Mouse (Mus musculus) liver, embryonic 14.5 days (tissue): ENCODE results near the gene Tsnaxip1. TPM values are rescaled to one million over a fixed set of nuclear protein-coding genes. Genes with fewer than 3 reads are reported as not detected.

Source experiments
- ATAC-seq: fragments of 200-750 bp; cut with Nextera tagmentation; 2 replicates; pipeline ENCODE4 v1.8.0; 2017; ENCODE audit warnings: moderate number of reproducible peaks, mild to moderate bottlenecking, moderate library complexity; ENCODE audit not compliant: insufficient read depth
- DNase-seq, 3 experiments: peaks; one replicate each; pipeline ENCODE4 v3.0.0-alpha.2; 2012 to 2013; ENCODE audit warnings: low read depth in 3 of 3, low spot score in 3 of 3
- H3K27ac ChIP-seq: fragments of 300-500 bp; sonication (generic); 2 replicates; pipeline ENCODE4 v1.5.1; 2014; ENCODE audit warnings: moderate library complexity, mild to moderate bottlenecking, control low read depth, inconsistent platforms
- H3K27me3 ChIP-seq: fragments of 300-500 bp; sonication (generic); 2 replicates; pipeline ENCODE4 v1.6.1; 2014; ENCODE audit warnings: mild to moderate bottlenecking, low read length, moderate library complexity; ENCODE audit not compliant: control insufficient read depth, insufficient read depth
- H3K36me3 ChIP-seq: fragments of 300-500 bp; sonication (generic); replicated peaks from 2 replicates; pipeline ENCODE4 v1.6.1; 2014; ENCODE audit warnings: low read depth; ENCODE audit not compliant: control insufficient read depth, insufficient read depth
- H3K4me1 ChIP-seq, 2 experiments: fragments of 200-500 bp in 1 of 2; fragments of 300-500 bp in 1 of 2; sonication (generic) in 1 of 2; replicated peaks; 2 replicates each; pipeline ENCODE4 v1.6.1; 2012 to 2014; ENCODE audit warnings: antibody characterized with exemption in 1 of 2, inconsistent platforms in 1 of 2, low read length in 1 of 2; ENCODE audit not compliant: control insufficient read depth in 2 of 2, insufficient read depth in 2 of 2
- H3K4me2 ChIP-seq: fragments of 300-500 bp; sonication (generic); 2 replicates; pipeline ENCODE4 v1.6.1; 2014; ENCODE audit warnings: low read depth, mild to moderate bottlenecking, control low read depth, moderate library complexity
- H3K4me3 ChIP-seq, 2 experiments: fragments of 200-500 bp in 1 of 2; fragments of 300-500 bp in 1 of 2; sonication (generic) in 1 of 2; 2 replicates each; pipeline ENCODE4 v1.5.1; 2012 to 2014; ENCODE audit warnings: low read depth in 2 of 2, low read length in 2 of 2, mild to moderate bottlenecking in 2 of 2, control low read depth in 1 of 2, inconsistent platforms in 1 of 2, moderate library complexity in 1 of 2; ENCODE audit not compliant: insufficient read depth in 1 of 2
- H3K9ac ChIP-seq: fragments of 300-500 bp; sonication (generic); replicated peaks from 2 replicates; pipeline ENCODE4 v1.6.1; 2014; ENCODE audit warnings: mild to moderate bottlenecking, control low read depth, moderate library complexity
- H3K9me3 ChIP-seq: fragments of 300-500 bp; sonication (generic); 2 replicates; pipeline ENCODE4 v1.6.1; 2016; ENCODE audit warnings: low read length, mixed read lengths; ENCODE audit not compliant: control insufficient read depth
- CTCF ChIP-seq: IDR thresholded peaks from 2 replicates; pipeline ENCODE4 v1.5.1; 2016; ENCODE audit warnings: antibody characterized with exemption, low read depth, control low read depth
- EP300 ChIP-seq: IDR thresholded peaks from 2 replicates; pipeline ENCODE4 v1.6.1; 2016; ENCODE audit warnings: antibody characterized with exemption, low read depth
- WGBS: fragments of 180-500 bp; shearing (Covaris S2); extraction: QIAGEN DNeasy Blood & Tissue Kit; methylation state at CpG from one replicate; pipeline ENCODE4 v1.1.7; 2014; ENCODE audit not compliant: insufficient replicate concordance; 5-methylcytosine and 5-hydroxymethylcytosine counted together
- polyA plus RNA-seq, 2 experiments: library from polyadenylated mRNA; depleted of rRNA in 1 of 2; stranded (reverse) in 1 of 2; unstranded in 1 of 2; fragments of >200 nt; fragmentation: Nextera tagmentation in 1 of 2; extraction: Ambion mirVana in 1 of 2; gene quantifications; 2 replicates each; pipeline versions ENCODE4 v1.2.1 to v1.2.3; 2012 to 2014

Gene Tsnaxip1
- polyA plus RNA-seq, 2 experiments = 0.04 to 0.06 TPM

DNA sequence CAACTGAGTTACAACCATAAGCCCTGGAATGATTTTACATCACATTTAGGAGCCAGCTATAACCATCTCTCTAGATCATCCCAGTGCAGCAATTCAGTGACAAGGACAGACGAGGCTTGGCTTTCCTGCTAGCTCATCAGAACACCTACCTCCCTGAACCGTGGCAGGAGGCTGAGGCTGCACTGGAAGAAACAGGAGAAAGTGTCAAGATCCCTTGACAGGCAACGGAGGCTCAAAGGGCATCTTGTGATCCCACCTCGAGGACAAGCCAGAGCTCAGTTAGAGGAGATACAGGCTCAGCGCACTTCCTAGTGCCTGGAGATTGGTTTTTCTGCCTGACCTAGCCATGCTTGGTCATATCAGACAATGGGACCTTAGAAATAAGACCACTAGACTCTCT is 15.0 kb upstream of the Tsnaxip1 start:
- DNase-seq (no peak), ATAC-seq (no peak)
- no peak for TF ChIP-seq CTCF
- no peak for TF ChIP-seq EP300
- peaks cover 66 to 74% of the 10 kb centered on the region in 2 experiments for H3K4me1 ChIP-seq
- no peak overlapping the region for H3K4me3 ChIP-seq
- H3K9me3 ChIP-seq = no peaks in the 10 kb centered on the region
- WGBS = 77% methylated on average over 5 of the region's 5 CpGs
- H3K9ac ChIP-seq = no peak overlapping the region; the same call in 1 of the 2 replicates
- H3K4me2 ChIP-seq = peak overlapping the region; percentile 61
- H3K27ac ChIP-seq = peak overlapping the region; percentile 82
- peaks cover 77% of the 10 kb centered on the region for H3K36me3 ChIP-seq
- H3K27me3 ChIP-seq = no peaks in the 10 kb centered on the region

DNA sequence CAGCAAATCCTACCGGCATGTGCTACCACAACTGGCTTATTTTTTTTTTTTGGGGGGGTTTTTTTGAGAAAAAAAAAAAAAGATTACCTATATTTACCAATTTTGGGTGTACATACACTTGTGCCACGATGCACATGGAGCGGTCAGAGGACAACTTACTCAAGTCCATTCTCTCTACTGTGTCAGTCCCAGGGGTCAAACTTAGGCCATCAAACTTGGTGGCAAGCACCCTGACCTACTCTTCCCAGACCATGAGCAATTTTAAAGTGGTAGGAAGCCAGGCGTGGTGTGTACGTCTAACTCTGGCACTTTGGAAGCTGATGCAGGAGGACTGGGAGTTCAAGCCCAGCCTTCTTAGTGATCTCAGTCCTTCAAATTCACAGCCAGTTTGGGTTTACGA is 14.3 kb upstream of the Tsnaxip1 start:
- DNase-seq (no peak), ATAC-seq (no peak)
- Histone ChIP-seq H3K4me2 (peak overlapping the region; percentile 61), H3K27me3 (no peaks in the 10 kb centered on the region), H3K9me3 (no peaks in the 10 kb centered on the region), H3K4me1 (peaks cover 69 to 75% of the 10 kb centered on the region in 2 experiments), H3K27ac (peak overlapping the region; percentile 82), H3K4me3 (no peak overlapping the region), H3K9ac (no peak overlapping the region), H3K36me3 (peaks cover 76% of the 10 kb centered on the region)
- WGBS = 86% methylated on average over 6 of the region's 6 CpGs
- no peak for TF ChIP-seq EP300
- no peak for TF ChIP-seq CTCF

GRCm38 (mm10) chr8:105819659-105820058 is 7.9 kb upstream of the Tsnaxip1 start:
- Histone ChIP-seq H3K27me3 (no peaks in the 10 kb centered on the region), H3K36me3 (peaks cover 82% of the 10 kb centered on the region), H3K4me3 (peak overlapping the region; percentile 47 to 62), H3K27ac (peak overlapping the region; percentile 97), H3K9ac (peak overlapping the region; percentile 79), H3K4me1 (peaks cover 63 to 70% of the 10 kb centered on the region in 2 experiments), H3K9me3 (no peaks in the 10 kb centered on the region), H3K4me2 (peak overlapping the region; percentile 88)
- WGBS = 52% methylated on average over 3 of the region's 3 CpGs
- TF ChIP-seq EP300 (peak; percentile 33; the same call in 1 of the 2 replicates), CTCF (0 out of 2 replicates have a peak, but pooled peaks have one; percentile 14)
- DNase-seq = no peak
- ATAC-seq = no peak

GRCm38 (mm10) chr8:105820925-105821324 is 6.6 kb upstream of the Tsnaxip1 start:
- DNase-seq = peak; percentile 98 to 99 (median 99)
- Histone ChIP-seq H3K4me2 (peak overlapping the region; percentile 92), H3K9ac (peak overlapping the region; percentile 79), H3K27ac (peak overlapping the region; percentile 100), H3K36me3 (peaks cover 84% of the 10 kb centered on the region), H3K4me3 (peak overlapping the region; percentile 62 to 100), H3K4me1 (peaks cover 56 to 72% of the 10 kb centered on the region in 2 experiments), H3K27me3 (no peaks in the 10 kb centered on the region), H3K9me3 (no peaks in the 10 kb centered on the region)
- peak; percentile 33; the same call in 1 of the 2 replicates for TF ChIP-seq CTCF
- TF ChIP-seq EP300 = peak; percentile 100
- ATAC-seq = peak; percentile 96
- 6% methylated on average over 1 of the region's 1 CpGs for WGBS

DNA sequence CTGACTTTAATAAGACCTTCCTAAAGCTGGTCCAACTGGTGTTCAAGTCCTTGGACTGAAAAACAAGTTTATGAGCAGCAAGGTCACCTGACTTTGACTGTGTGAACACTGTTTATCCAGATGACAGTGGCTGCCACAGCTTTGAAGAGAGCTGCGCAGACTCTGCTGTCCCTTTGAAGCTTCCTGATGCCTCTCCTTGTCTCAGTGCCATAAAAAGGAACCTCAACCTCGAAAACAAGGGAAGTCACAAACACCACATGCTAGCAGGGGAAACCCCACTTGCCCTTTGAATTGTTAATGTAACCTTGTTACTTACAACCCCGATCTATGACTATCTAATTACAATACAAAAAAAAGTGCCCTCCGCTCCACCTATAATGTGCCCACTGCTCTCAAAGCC is 2.0 kb upstream of the Tsnaxip1 start:
- no peak for TF ChIP-seq EP300
- ATAC-seq = no peak
- peaks cover 43 to 52% of the 10 kb centered on the region in 2 experiments for H3K4me1 ChIP-seq
- peaks cover 54% of the 10 kb centered on the region for H3K36me3 ChIP-seq
- H3K4me3 ChIP-seq = peak overlapping the region; percentile 98 to 100
- no peaks in the 10 kb centered on the region for H3K9me3 ChIP-seq
- DNase-seq = no peak
- peak overlapping the region; percentile 100 for H3K27ac ChIP-seq
- no peaks in the 10 kb centered on the region for H3K27me3 ChIP-seq
- peak overlapping the region; percentile 92 for H3K4me2 ChIP-seq
- WGBS = 56% methylated on average over 4 of the region's 4 CpGs
- peak overlapping the region; percentile 100 for H3K9ac ChIP-seq
